Comparison of ENCODE assay signal across 12 mouse cellular contexts in genomic region chr5:105636484-105637191, GRCm38 (mm10).
DNase-seq lines count a peak whose midpoint lies in the region; ATAC-seq and TF ChIP-seq lines count a peak whose summit lies in the region.
"Had no signal": no experiment of that assay in that cellular context is flagged by ENCODE, and none has a peak within 500 bp of the region (broad histone marks: within the 10 kb centered on the region; RNA-seq: fewer than 3 reads in every experiment).

No protein-coding gene starts in this region.

- H3K4me3 ChIP-seq in lung, embryonic 14.5 days (ENCODE audit: low read depth, low read length) = no peak overlapping the region
- H3K4me3 ChIP-seq in heart, postnatal 0 days (ENCODE audit: low read depth, low read length) = no peak overlapping the region
- H3K4me3 ChIP-seq: forebrain, embryonic 15.5 days; heart, embryonic 13.5 days had no signal

- no peaks in the 10 kb centered on the region for H3K9me3 ChIP-seq in lung, embryonic 14.5 days (ENCODE audit: low read depth, low read length)
- H3K9me3 ChIP-seq in heart, postnatal 0 days (replicated peaks; ENCODE audit: control insufficient read depth, low read length) = no peaks in the 10 kb centered on the region
- H3K9me3 ChIP-seq: forebrain, embryonic 15.5 days; heart, embryonic 13.5 days had no signal

- H3K36me3 ChIP-seq in lung, embryonic 14.5 days (ENCODE audit: insufficient read depth) = no peaks in the 10 kb centered on the region
- no peaks in the 10 kb centered on the region for H3K36me3 ChIP-seq in heart, postnatal 0 days (replicated peaks; ENCODE audit: control insufficient read depth, insufficient read depth, low read length)
- H3K36me3 ChIP-seq: forebrain, embryonic 15.5 days; heart, embryonic 13.5 days had no signal

- peak; percentile 47; the same call in 1 of the 2 replicates for ATAC-seq in lung, embryonic 14.5 days (ENCODE audit: insufficient read depth)
- ATAC-seq in heart, postnatal 0 days (ENCODE audit: insufficient read depth, low read depth) = peak; percentile 39; the same call in 1 of the 2 replicates
- ATAC-seq: forebrain, embryonic 15.5 days had no signal

- no peak overlapping the region for H3K27ac ChIP-seq in lung, embryonic 14.5 days (ENCODE audit: low read depth)
- no peak overlapping the region for H3K27ac ChIP-seq in heart, postnatal 0 days (ENCODE audit: low read depth)
- H3K27ac ChIP-seq: forebrain, embryonic 15.5 days; heart, embryonic 13.5 days had no signal

- no peak for TF ChIP-seq EP300 in heart, postnatal 0 days (IDR thresholded peaks at IDR 0.05; ENCODE audit: low read depth)

- WGBS in lung, embryonic 14.5 days = 67% methylated on average over 11 of the region's 11 CpGs
- 60% methylated on average over 11 of the region's 11 CpGs for WGBS in heart, postnatal 0 days

- H3K4me2 ChIP-seq in lung, embryonic 14.5 days = no peak overlapping the region
- no peak overlapping the region for H3K4me2 ChIP-seq in heart, postnatal 0 days (ENCODE audit: low read depth, low read length)
- H3K4me2 ChIP-seq: forebrain, embryonic 15.5 days; heart, embryonic 13.5 days; liver, embryonic 11.5 days had no signal

- H3K4me1 ChIP-seq in lung, embryonic 14.5 days (ENCODE audit: insufficient read depth) = no peaks in the 10 kb centered on the region
- 0 out of 2 replicates have a peak, but pooled peaks cover 4% of the 10 kb centered on the region for H3K4me1 ChIP-seq in heart, postnatal 0 days (ENCODE audit: control insufficient read depth, insufficient read depth)
- H3K4me1 ChIP-seq: forebrain, embryonic 15.5 days had no signal

- no peak for DNase-seq in lung, embryonic 14.5 days
- no peak for DNase-seq in lung, adult 18-20 months
- DNase-seq in NIH3T3 (ENCODE audit: low read depth) = peak; percentile 29
- no peak for DNase-seq in heart, postnatal 0 days (ENCODE audit: low spot score)
- peak; percentile 37 for DNase-seq in thymus, postnatal 0 days (ENCODE audit: low spot score)
- DNase-seq in urinary bladder, adult 18-20 months (ENCODE audit: low spot score in 2 of 2) = no peak
- no peak for DNase-seq in layer of hippocampus, postnatal 14 days (ENCODE audit: low spot score in 2 of 2)
- no peak for DNase-seq in kidney, adult 9 months
- DNase-seq: kidney, adult 11 months had no signal

- no peak overlapping the region for H3K9ac ChIP-seq in lung, embryonic 14.5 days
- no peak overlapping the region for H3K9ac ChIP-seq in heart, postnatal 0 days (replicated peaks; ENCODE audit: low read depth, low read length)
- H3K9ac ChIP-seq: forebrain, embryonic 15.5 days; heart, embryonic 13.5 days had no signal

- no peak for TF ChIP-seq CTCF in lung, embryonic 14.5 days (IDR thresholded peaks at IDR 0.05; ENCODE audit: low read depth)
- TF ChIP-seq CTCF in heart, postnatal 0 days (IDR thresholded peaks at IDR 0.05; ENCODE audit: low read depth) = no peak

- H3K27me3 ChIP-seq in lung, embryonic 14.5 days (ENCODE audit: insufficient read depth, low read length) = no peaks in the 10 kb centered on the region
- no peaks in the 10 kb centered on the region for H3K27me3 ChIP-seq in heart, postnatal 0 days (ENCODE audit: control insufficient read depth, insufficient read depth, low read length)
- H3K27me3 ChIP-seq: forebrain, embryonic 15.5 days; heart, embryonic 13.5 days had no signal

Comparison
In these comparisons a context has a peak if more than half of its experiments do, and no peak if none do; other contexts are left out.
1. DNase-seq: peak in NIH3T3 (single experiment) and thymus, postnatal 0 days (single experiment); none in lung, embryonic 14.5 days (single experiment), lung, adult 18-20 months (0 of 2), heart, postnatal 0 days (single experiment), urinary bladder, adult 18-20 months (0 of 2), layer of hippocampus, postnatal 14 days (0 of 2) and kidney, adult 9 months (single experiment).